Mouse (Mus musculus) urinary bladder, postnatal 0 days (tissue): ENCODE data around the gene Ywhae. TPM values are rescaled to one million over a fixed set of nuclear protein-coding genes. Genes with fewer than 3 reads are reported as not detected.

Source experiments
- polyA plus RNA-seq: library from polyadenylated mRNA; unstranded; fragments of >200 nt; fragmentation: Nextera tagmentation; extraction: Ambion mirVana; gene quantifications from 2 replicates; pipeline ENCODE4 v1.2.1, GENCODE M21; 2015

The Ywhae gene
- 414 and 511 TPM in 2 replicates for polyA plus RNA-seq

DNA sequence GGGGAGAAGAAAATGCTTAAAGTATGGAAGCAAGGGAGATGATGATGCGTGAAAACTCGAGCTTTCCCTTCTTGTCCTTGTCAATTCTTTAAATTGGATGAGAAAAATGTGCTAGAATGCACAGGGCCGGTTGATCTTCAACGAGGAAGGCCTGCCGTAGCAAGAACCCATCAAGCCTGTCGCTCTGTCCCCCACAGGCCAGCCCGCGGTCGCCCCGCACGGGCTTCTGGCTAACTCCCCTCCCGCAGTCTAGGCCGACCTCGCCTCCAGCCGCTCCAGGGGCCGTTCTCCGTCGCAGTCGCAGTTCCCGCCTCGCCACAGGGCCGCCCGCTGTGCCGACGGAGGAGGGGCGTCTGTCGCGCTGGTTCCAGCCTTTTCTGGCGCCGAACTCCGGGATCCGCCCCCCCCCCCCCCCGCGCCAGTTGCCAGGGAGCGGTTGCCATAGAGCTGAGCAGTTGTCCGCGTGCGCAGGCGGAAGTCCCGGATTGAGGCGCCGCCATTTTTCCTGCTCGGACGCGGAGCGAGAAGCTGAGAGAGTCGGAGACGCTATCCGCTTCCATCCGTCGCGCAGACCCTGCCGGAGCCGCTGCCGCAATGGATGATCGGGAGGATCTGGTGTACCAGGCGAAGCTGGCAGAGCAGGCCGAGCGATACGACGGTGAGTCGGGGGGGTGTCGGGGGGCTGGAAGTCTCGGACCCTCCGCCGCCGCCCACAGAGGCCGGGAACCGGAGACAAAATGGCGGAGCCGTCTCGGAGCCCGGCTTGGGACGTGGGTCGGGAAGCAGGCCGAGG is at the start of gene Ywhae:
Ywhae (plus strand) TSS at position 436 of the 793 bp plus-strand sequence.

DNA sequence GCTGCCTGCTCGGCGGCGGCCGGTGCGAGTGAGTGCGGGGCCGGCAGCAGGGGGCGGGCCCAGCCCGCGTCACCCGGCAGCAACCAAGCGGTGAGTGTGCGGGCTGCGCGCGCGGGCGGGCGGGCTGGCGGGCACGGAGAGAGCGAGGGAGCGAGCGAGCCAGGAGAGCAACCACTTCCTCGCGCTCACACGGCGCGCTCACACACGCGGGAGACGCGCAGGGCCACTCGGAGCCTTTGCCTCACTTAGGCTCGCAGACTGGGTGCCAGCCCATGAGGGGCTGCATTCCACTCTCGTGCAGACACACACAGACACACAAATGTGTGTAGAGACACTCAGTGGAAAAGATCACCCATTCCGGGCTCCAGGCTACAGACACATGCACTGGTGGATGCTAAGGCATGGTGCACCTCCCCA is 63.4 kb downstream of the Ywhae start, which contains the start of gene Doc2b:
Doc2b (minus strand) TSS at position 21 of the 417 bp plus-strand sequence.

Other genes starting within 250 kb of the Ywhae start
- 18.4 and 19.3 TPM in 2 replicates for gene Prpf8, start 246.1 kb upstream of the Ywhae start, polyA plus RNA-seq
- gene Rilp, start 222.8 kb upstream of the Ywhae start, polyA plus RNA-seq, result 3.8 and 4.4 TPM in 2 replicates
- gene Scarf1, start 219.3 kb upstream of the Ywhae start, polyA plus RNA-seq, result 2.7 and 3.2 TPM in 2 replicates
- gene Slc43a2, start 201.2 kb upstream of the Ywhae start, polyA plus RNA-seq, result 3.7 and 4.3 TPM in 2 replicates
- gene Pitpna, start 144.8 kb upstream of the Ywhae start, polyA plus RNA-seq, result 110 and 112 TPM in 2 replicates
- 18.8 and 22.6 TPM in 2 replicates for gene Inpp5k, start 101.9 kb upstream of the Ywhae start, polyA plus RNA-seq
- gene Myo1c, start 82.4 kb upstream of the Ywhae start, polyA plus RNA-seq, result 108 and 141 TPM in 2 replicates
- gene Crk, start 53.6 kb upstream of the Ywhae start, polyA plus RNA-seq, result 86.8 and 101 TPM in 2 replicates
- 0.06 and 0.07 TPM in 2 replicates for gene Doc2b, start 63.2 kb downstream of the Ywhae start, polyA plus RNA-seq
- 0.88 and 1.0 TPM in 2 replicates for gene Rph3al, start 205.6 kb downstream of the Ywhae start, polyA plus RNA-seq